Mouse (Mus musculus): ENCODE results near the gene Kirrel3.

The Kirrel3 gene

DNA sequence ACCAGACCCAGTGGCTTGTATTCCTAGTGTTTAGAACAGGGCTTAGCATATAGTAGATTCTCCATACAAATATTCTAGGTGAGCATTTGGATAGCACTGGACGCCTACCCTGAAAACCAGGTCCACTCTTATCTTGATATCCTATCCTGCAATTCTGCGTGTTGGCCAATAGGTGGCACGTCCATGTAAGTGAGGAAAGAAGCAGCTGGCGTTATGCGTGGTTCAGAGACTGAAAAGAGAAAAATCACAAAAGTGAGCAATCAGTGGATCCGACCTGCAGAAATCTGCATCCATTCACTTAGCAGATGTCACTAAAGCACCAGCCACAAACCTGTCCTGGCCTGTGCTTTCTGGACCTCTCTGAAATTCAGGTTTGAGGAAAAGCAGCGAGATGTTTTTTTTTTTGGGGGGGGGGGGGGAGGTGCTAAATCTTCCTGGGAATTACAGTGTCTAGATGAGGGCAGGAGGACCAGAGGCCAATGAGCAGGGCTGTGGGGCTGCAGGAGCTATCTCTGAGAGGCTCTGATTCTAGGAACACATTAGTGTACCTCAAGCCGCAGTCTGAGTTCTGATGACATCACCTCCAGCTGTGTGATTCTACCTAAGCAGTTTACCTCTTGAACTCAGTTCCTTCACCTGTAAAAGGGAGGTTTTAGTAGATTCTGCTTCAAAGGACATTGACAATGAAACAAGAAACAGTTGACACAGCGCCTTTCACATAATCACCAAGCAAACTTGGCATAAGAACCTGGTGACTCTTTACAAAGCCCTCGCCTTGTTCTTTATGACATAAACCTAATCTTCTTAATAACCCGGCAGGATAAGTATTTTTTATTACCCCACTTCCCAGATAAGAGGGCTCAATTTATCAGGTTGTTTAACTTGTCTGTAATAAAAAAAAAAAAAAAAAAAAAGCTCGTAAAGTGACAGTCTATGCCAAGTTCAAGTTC, 498.1 kb downstream of the Kirrel3 start:
- peak; percentile 60 for DNase-seq (ENCODE audit: low read depth)

DNA sequence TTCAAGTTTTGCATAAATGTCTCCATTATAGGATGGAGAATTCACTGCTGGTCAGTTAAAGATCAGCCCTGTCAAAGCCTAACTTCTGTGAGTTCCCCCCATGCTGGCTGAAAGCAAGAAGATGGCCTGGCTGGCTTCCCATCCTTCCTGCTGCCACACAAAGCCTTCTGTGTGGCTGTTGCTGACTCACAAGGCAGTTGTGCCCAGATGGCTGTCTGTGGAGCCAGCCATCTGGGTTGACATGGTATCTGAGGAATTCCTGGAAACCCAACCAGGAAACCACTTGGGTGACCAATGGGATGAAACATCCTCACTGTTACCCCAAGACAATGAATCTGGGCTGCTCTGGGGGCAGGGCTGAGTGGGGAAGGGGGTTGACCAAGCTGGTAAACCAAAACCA, 500.5 kb downstream of the Kirrel3 start:
- DNase-seq (ENCODE audit: low read depth): peak; percentile 88

DNA sequence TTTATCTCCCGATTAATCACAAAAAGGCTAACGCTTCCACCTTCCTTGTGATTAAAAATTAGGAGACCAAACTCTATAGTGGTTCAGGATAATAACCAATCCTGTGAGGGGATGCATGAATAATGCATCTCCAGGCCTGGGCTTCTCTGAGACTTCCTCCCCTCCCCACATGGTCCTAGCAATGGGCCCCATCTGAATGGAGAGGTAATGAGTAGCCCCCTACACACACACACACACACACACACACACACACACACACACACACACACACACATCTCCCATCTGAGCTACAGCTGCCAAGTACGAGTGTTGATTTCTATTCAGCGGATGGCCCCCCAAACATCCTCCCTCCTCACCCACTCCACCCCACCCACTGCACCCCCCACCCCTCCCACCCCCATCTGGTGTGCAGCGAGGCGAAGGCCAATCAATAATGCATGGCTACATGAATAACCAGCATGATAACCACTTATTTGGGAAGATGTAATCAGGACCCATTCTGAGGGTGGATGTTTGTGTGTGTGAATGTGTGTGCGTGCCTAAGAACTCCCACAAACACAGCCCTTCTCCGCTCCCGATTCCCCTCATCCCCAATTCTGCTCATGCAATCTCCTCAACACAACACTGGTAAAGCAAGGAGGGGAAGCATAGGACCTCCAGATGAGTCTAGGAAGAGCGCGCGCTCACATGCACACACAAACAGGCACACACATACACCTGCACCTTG, 501.9 kb downstream of the Kirrel3 start:
- no peak for DNase-seq (ENCODE audit: low read depth)

DNA sequence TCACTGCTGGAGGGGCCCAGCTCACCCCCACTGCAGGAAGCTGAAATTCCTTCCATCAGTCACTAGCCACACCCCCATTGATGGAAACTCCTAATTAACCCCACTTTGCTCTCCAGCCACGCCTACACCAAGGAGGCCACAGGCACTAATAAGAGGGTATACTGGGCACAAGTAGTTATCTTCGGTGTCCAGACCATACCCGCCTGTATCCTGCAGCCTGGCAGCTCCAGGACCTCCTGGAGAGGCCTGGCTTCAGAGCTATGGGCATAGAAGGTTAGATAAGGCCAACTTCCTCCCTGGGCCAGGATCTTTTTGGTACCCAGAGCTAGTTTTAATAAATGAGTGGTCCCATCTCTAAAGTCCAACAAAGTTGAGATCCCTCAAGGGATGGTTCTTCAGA, 503.0 kb downstream of the Kirrel3 start:
- DNase-seq (ENCODE audit: low read depth): no peak

GRCm38 (mm10) chr9:34992201-34992600, 506.5 kb downstream of the Kirrel3 start:
- peak; percentile 81 for DNase-seq (ENCODE audit: low read depth)

GRCm38 (mm10) chr9:34993467-34994211, 507.9 kb downstream of the Kirrel3 start:
- peak; percentile 77 for DNase-seq (ENCODE audit: low read depth)

DNA sequence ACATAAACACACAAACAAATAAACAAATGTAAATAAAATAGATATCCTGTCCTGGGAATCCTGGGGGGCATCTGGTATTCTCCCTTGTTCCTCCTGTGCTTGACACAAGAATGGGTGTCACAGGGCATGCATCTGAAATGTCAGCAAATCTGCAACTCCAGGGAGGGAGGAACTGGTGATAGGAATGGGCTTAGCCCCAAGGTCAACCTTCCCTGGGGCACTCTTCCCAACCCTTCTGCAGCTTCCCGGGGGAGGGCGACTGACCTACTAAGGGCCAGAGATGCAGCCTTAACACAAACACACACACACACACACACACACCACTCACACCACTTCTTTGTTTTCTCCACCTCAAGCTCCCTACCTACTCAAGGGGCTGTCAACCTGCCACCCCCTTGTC, 509.4 kb downstream of the Kirrel3 start:
- no peak for DNase-seq (ENCODE audit: low read depth)

- no peak for DNase-seq (ENCODE audit: low read depth)
These were observed 510.1 kb downstream of the Kirrel3 start for GRCm38 (mm10) chr9:34995660-34996378.

GRCm38 (mm10) chr9:34997880-34998865, 512.5 kb downstream of the Kirrel3 start:
- DNase-seq (ENCODE audit: low read depth): no peak

- peak; percentile 75 for DNase-seq (ENCODE audit: low read depth)
These were observed 518.4 kb downstream of the Kirrel3 start for GRCm38 (mm10) chr9:35004113-35004512.

- no peak for DNase-seq (ENCODE audit: low read depth)
These were observed 522.1 kb downstream of the Kirrel3 start for GRCm38 (mm10) chr9:35007697-35008341.

- peak; percentile 71 for DNase-seq (ENCODE audit: low read depth)
These were observed 531.1 kb downstream of the Kirrel3 start for GRCm38 (mm10) chr9:35016762-35017161.

- DNase-seq (ENCODE audit: low read depth): no peak
These were observed 531.9 kb downstream of the Kirrel3 start for GRCm38 (mm10) chr9:35017563-35017962.

DNA sequence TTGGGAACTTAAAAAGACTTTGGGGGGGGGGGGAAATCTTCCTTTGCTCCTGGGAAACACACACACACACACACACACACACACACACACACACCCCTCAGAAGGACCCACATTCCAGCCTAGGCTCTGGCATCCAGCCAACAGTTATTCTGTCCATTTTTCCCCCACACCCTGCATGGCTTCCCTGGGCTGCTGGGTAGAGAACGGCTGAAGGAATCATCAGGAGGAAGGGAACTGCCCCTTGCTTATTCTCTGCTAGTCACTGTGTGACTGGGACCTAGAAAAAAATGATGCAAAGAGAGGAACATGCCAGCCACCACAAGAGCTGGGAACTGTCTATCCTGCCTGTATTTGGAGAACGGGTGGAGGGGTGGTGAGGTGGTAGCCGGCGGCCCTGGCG, 532.4 kb downstream of the Kirrel3 start:
- no peak for DNase-seq (ENCODE audit: low read depth)

GRCm38 (mm10) chr9:35019372-35019771, 533.7 kb downstream of the Kirrel3 start:
- DNase-seq (ENCODE audit: low read depth): peak; percentile 84

DNA sequence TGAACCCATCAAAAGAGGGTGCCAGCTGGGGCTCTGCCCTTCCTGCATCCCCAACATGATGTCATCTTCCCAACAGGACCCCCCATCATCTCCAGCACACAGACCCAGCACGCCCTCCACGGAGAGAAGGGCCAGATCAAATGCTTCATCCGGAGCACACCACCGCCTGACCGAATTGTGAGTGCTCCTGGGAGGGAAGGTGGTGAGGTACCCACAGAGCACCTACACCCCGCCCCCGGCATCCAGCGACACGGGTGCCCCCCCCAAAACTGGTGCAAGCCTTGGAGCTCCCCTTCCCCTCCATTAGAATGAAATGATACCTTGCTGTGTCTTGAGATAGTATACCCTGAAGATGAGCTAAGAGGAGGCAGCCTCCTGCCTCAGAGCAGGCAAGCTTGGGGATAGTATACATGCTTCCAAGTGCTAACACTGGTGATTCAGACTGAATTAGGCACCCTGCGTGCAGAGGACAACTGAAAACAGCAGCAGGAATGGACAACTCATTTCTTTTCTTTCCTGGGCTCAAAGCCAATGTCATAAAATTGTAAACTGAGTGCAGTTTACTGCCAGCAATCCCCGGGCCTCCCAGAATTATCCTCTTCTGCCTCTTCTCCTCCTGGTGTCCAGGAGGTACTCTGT, 534.4 kb downstream of the Kirrel3 start:
- peak; percentile 34 for DNase-seq (ENCODE audit: low read depth)

- no peak for DNase-seq (ENCODE audit: low read depth)
These were observed 536.0 kb downstream of the Kirrel3 start for GRCm38 (mm10) chr9:35021744-35022143.

DNA sequence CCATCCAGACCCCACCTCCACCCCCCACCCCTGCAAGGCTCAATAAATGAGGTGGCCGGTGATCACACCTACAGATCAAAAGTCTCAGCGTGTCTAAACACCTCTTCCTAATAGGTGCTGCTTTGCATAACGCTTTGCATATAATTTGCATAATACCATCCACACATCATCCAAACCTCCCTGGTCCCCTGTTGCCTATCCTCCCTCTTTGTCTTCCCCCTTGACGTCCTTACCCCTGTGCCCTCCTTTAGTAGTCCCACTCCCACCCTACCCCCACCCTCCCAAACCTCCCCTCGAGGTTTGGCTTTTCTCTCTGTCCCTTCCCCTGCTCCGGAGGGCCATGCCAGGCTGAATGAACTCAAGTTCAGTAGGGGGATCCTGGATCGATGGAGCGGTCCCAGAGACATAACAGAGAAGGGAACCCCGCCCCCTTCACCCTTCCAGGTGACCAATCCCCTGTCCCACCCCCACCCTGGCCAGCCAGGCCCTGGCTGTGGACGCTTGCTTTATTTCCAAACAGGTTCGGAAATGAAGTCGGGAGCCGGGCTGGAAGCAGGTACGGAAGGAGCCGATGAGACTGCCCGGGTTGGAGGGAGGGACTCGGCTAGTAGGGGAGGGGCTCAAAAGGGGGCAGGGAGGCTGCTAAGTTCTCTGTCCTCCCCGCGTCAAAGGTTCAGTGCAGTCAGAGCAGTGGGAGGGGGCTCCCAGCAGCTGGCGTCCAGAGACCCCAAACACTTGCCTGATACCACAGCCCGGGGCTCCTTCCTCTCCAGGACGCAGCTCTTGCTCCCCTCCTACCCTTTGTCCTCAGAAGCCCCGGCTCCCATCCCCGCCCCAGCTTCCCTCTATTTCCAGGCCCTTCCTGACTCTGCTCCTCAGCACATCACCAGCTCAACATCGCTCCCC, 539.1 kb downstream of the Kirrel3 start:
- no peak for DNase-seq (ENCODE audit: low read depth)

Data from NIH3T3 (cell line).